Mouse (Mus musculus) layer of hippocampus, adult 2 months (tissue): ENCODE data around the gene Crhr1. TPM values are rescaled to one million over a fixed set of nuclear protein-coding genes. Genes with fewer than 3 reads are reported as not detected.
A peak's percentile ranks its signal among the peaks of the same experiment; 100 is the strongest.

Experiments used
- DNase-seq, 2 experiments: peaks; one replicate each; pipeline ENCODE4 v3.0.0; 2022; ENCODE audit warnings: low spot score in 2 of 2
- H3K27ac ChIP-seq: fragments of 200-600 bp; 2 replicates; pipeline ENCODE4 v1.8.1; 2022
- H3K4me3 ChIP-seq: fragments of 200-600 bp; 2 replicates; pipeline ENCODE4 v1.8.1; 2022; ENCODE audit warnings: mild to moderate bottlenecking
- CTCF ChIP-seq: fragments of 200-600 bp; conservative IDR thresholded peaks from 2 replicates; pipeline ENCODE4 v1.8.1; 2022; ENCODE audit warnings: antibody characterized with exemption, mild to moderate bottlenecking, moderate library complexity
- long read RNA-seq, 2 experiments: library from polyadenylated mRNA; stranded (forward); transcript quantifications; one replicate each; pipeline ENCODE4 v2.0.0; 2021; ENCODE audit warnings: borderline mapping rate in 2 of 2
- total RNA-seq, 2 experiments: library from RNA; stranded (reverse); gene quantifications; 2 replicates each; pipeline ENCODE4 v1.2.3; 2021

Gene Crhr1
- 1 to 10 TPM; 6.3 to 9.2 TPM for total RNA-seq
- long read RNA-seq, experiment 1, partial matches to known transcripts = 2 of 5 reads
- long read RNA-seq, experiment 1, other reads (novel, unspliced or antisense) = 2 of 5 reads
- long read RNA-seq, experiment 2, partial matches to known transcripts = 0 of 7 reads
- long read RNA-seq, experiment 2, other reads (novel, unspliced or antisense) = 4 of 7 reads

- H3K4me3 ChIP-seq = peak within 1 kb of the TSS; percentile 67
- TF ChIP-seq CTCF = no peak
- DNase-seq = no peak
- H3K27ac ChIP-seq = peak within 1 kb of the TSS; percentile 72
Measured at GRCm38 (mm10) chr11:104132580-104133441, at the start of gene Crhr1. Crhr1 (plus strand) TSS chr11:104132855.

GRCm38 (mm10) chr11:104083248-104083647 is 49.4 kb upstream of the Crhr1 start:
- no peak overlapping the region for H3K4me3 ChIP-seq
- H3K27ac ChIP-seq = no peak overlapping the region
- no peak for DNase-seq
- TF ChIP-seq CTCF = no peak

DNA sequence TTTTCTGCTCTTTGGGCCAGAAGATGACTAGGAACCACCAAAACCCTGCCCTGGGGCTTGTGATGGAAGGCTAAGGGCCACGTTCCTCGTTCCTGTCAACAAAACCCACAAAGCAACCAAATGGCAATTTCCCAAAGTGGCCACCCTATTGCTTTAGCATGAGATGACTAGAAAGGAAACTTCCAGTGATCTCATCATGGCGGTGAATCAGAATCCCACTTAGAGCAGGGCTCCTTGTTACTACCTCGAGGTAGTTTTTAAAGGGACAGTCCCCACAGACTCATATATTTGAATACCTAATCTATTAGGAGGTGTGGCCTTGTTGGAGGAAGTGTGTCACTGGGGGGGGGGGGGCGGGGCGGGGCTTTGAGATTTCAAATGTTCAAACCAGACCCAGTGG is 48.9 kb upstream of the Crhr1 start:
- Histone ChIP-seq H3K4me3 (no peak overlapping the region), H3K27ac (no peak overlapping the region)
- TF ChIP-seq CTCF = no peak
- no peak for DNase-seq

- Histone ChIP-seq H3K4me3 (no peak overlapping the region), H3K27ac (no peak overlapping the region)
- no peak for TF ChIP-seq CTCF
- no peak for DNase-seq
Measured at GRCm38 (mm10) chr11:104088519-104088918, 44.1 kb upstream of the Crhr1 start.

- no peak for DNase-seq
- Histone ChIP-seq H3K4me3 (no peak overlapping the region), H3K27ac (no peak overlapping the region)
- no peak for TF ChIP-seq CTCF
Measured at GRCm38 (mm10) chr11:104090769-104091168, 41.9 kb upstream of the Crhr1 start.

GRCm38 (mm10) chr11:104095151-104095550 is 37.5 kb upstream of the Crhr1 start:
- no peak for DNase-seq
- no peak for TF ChIP-seq CTCF
- Histone ChIP-seq H3K27ac (no peak overlapping the region), H3K4me3 (no peak overlapping the region)

DNA sequence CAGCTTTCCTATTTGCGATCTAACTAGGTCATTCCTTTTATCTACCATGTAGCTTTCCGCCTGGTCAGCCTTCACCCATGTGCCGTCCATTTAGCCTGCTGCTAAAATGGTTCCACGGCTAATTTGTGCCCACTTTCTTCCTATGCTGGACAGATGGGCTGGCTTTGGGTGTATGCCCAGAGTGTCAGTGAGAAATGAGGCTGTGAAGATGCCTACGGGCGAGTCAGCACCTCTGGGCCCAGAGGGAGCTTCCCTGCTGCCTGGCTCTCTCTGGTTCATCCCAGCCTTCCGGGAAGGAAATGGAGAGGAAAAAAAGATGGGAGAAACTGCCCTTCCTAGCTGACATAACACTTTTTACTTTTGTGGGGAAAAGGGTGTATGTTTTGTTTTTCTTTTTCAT is 36.1 kb upstream of the Crhr1 start:
- Histone ChIP-seq H3K27ac (no peak overlapping the region), H3K4me3 (no peak overlapping the region)
- DNase-seq = no peak
- TF ChIP-seq CTCF = no peak

DNA sequence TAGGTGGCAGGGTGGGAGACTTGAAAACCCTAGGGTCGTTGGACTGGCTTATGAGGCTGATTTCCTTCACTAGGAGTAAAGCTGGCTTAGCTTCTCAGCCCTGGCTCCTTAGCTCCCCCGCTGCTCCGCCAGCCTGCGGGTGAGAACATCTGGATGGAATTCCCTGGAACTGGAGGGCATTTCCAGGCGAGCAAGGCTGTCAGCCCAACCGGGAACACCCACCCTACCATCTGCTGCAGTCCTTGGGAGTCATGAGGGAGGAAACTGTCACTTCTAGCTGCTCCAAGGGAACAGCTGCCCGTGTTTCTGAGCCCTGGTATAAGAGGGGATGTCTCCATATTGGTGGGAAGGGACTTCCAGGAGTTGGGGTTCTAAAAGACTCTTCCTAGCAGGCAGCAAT is 33.1 kb upstream of the Crhr1 start:
- TF ChIP-seq CTCF = no peak
- Histone ChIP-seq H3K27ac (no peak overlapping the region), H3K4me3 (no peak overlapping the region)
- peak; percentile 32 to 56 for DNase-seq

- no peak for TF ChIP-seq CTCF
- peak in 1 of 2 experiments; percentile 35 for DNase-seq
Measured at GRCm38 (mm10) chr11:104102641-104103040, 30.0 kb upstream of the Crhr1 start.

GRCm38 (mm10) chr11:104106329-104106728 is 26.3 kb upstream of the Crhr1 start:
- no peak for TF ChIP-seq CTCF
- peak; percentile 51 to 56 for DNase-seq
- Histone ChIP-seq H3K4me3 (no peak overlapping the region), H3K27ac (no peak overlapping the region)

More at GRCm38 (mm10) chr11:104102641-104103040, 30.0 kb upstream of the Crhr1 start:
- H3K4me3 ChIP-seq = no peak overlapping the region
- H3K27ac ChIP-seq = no peak overlapping the region

- TF ChIP-seq CTCF = no peak
- DNase-seq = no peak
- H3K4me3 ChIP-seq = no peak overlapping the region
- H3K27ac ChIP-seq = no peak overlapping the region
Measured at GRCm38 (mm10) chr11:104106969-104107368, 25.7 kb upstream of the Crhr1 start.

DNA sequence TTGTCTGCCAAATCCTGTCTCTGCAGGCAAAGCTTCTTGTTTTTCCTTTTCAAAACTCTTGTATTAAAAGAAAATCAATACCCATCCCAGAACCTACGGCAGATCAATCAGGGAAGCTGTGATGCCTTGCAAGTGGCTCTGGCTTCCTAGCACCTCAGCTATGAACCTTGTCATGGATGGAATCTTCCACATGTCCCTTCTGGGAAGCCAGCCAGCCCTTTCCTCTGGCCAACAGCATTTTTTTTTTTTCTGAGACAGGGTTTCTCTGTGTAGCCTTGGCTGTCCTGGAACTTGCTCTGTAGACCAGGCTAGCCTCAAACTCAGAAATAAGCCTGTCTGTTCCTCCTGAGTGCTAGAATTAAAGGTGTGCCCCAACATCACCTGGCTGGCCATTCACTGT is 22.3 kb upstream of the Crhr1 start:
- Histone ChIP-seq H3K27ac (no peak overlapping the region), H3K4me3 (no peak overlapping the region)
- DNase-seq = no peak
- no peak for TF ChIP-seq CTCF

- H3K4me3 ChIP-seq = no peak overlapping the region
- no peak for TF ChIP-seq CTCF
- no peak for DNase-seq
- H3K27ac ChIP-seq = no peak overlapping the region
Measured at GRCm38 (mm10) chr11:104111851-104112250, 20.8 kb upstream of the Crhr1 start.

DNA sequence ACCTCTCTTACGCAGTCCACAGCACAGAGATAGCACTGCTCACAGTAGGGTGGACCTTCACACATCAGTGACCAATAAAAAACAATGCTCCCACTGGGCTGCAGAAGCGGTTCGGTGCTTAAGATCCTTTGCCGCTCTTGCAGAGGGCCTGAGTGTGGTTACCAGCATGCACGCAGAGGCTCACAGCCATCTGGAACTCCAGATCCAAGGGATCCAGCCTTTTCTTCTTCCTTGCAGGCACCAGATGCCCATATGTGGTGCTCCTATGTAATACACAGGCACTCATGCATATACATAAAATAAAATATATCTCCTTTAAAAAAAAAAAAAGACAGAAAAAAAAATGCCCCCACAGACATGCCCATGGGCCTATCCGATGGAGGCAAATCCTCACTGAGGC is 19.0 kb upstream of the Crhr1 start:
- Histone ChIP-seq H3K4me3 (no peak overlapping the region), H3K27ac (no peak overlapping the region)
- TF ChIP-seq CTCF = no peak
- DNase-seq = no peak
